Mouse (Mus musculus): Measurements from ENCODE around the gene Cltrn. TPM values are rescaled to one million over a fixed set of nuclear protein-coding genes. Genes with fewer than 3 reads are reported as not detected.

Cltrn gene
- polyA plus RNA-seq (2014; fragmentation: Nextera tagmentation; extraction: Ambion mirVana), result 0.27 and 0.92 TPM in 2 replicates

- H3K4me2 ChIP-seq (replicated peaks), result no peak within 1 kb of the TSS
- ATAC-seq (ENCODE audit: low FRiP score) (no peak), DNase-seq (ENCODE audit: low spot score) (no peak)
- no peak within 1 kb of the TSS for H3K27ac ChIP-seq
- H3K4me3 ChIP-seq (replicated peaks; ENCODE audit: low read length), result no peak within 1 kb of the TSS
- H3K9me3 ChIP-seq (ENCODE audit: control insufficient read depth, low read length), result no peaks in the 10 kb centered on the region
- 87% methylated on average over 4 of the region's 4 CpGs for WGBS
- H3K36me3 ChIP-seq (replicated peaks; ENCODE audit: control insufficient read depth, insufficient read depth), result no peaks in the 10 kb centered on the region
- H3K4me1 ChIP-seq (replicated peaks; ENCODE audit: control insufficient read depth, insufficient read depth, low read length), result no peaks in the 10 kb centered on the region
- peaks cover 12% of the 10 kb centered on the region; the same call in 1 of the 2 replicates for H3K27me3 ChIP-seq (ENCODE audit: control insufficient read depth, insufficient read depth, low read length)
- no peak within 1 kb of the TSS for H3K9ac ChIP-seq
These were observed at the start of gene Cltrn for GRCm38 (mm10) chrX:164088582-164088981. Gene Cltrn (plus strand): TSS chrX:164088830.

GRCm38 (mm10) chrX:164038882-164039281, 49.7 kb upstream of the Cltrn start:
- ATAC-seq (ENCODE audit: low FRiP score), result peak; percentile 68; the same call in 1 of the 2 replicates

GRCm38 (mm10) chrX:164042069-164042468, 46.6 kb upstream of the Cltrn start:
- ATAC-seq (ENCODE audit: low FRiP score), result no peak
- DNase-seq (ENCODE audit: low spot score), result no peak
- Histone ChIP-seq H3K4me1 (replicated peaks; ENCODE audit: control insufficient read depth, insufficient read depth, low read length) (no peaks in the 10 kb centered on the region), H3K36me3 (replicated peaks; ENCODE audit: control insufficient read depth, insufficient read depth) (no peaks in the 10 kb centered on the region), H3K27me3 (ENCODE audit: control insufficient read depth, insufficient read depth, low read length) (no peaks in the 10 kb centered on the region), H3K9ac (no peak overlapping the region), H3K4me2 (replicated peaks) (no peak overlapping the region), H3K9me3 (ENCODE audit: control insufficient read depth, low read length) (no peaks in the 10 kb centered on the region), H3K27ac (no peak overlapping the region), H3K4me3 (replicated peaks; ENCODE audit: low read length) (no peak overlapping the region)
- 71% methylated on average over 13 of the region's 13 CpGs for WGBS

More at GRCm38 (mm10) chrX:164038882-164039281, 49.7 kb upstream of the Cltrn start:
- H3K27ac ChIP-seq, result no peak overlapping the region
- H3K9me3 ChIP-seq (ENCODE audit: control insufficient read depth, low read length), result no peaks in the 10 kb centered on the region
- H3K36me3 ChIP-seq (replicated peaks; ENCODE audit: control insufficient read depth, insufficient read depth), result no peaks in the 10 kb centered on the region
- no peak overlapping the region for H3K4me3 ChIP-seq (replicated peaks; ENCODE audit: low read length)
- peak; percentile 33 for DNase-seq (ENCODE audit: low spot score)
- H3K9ac ChIP-seq, result no peak overlapping the region
- H3K4me1 ChIP-seq (replicated peaks; ENCODE audit: control insufficient read depth, insufficient read depth, low read length), result no peaks in the 10 kb centered on the region
- 46% methylated on average over 2 of the region's 2 CpGs for WGBS
- H3K27me3 ChIP-seq (ENCODE audit: control insufficient read depth, insufficient read depth, low read length), result no peaks in the 10 kb centered on the region
- no peak overlapping the region for H3K4me2 ChIP-seq (replicated peaks)

- H3K4me1 ChIP-seq (replicated peaks; ENCODE audit: control insufficient read depth, insufficient read depth, low read length), result no peaks in the 10 kb centered on the region
- 81% methylated on average over 2 of the region's 2 CpGs for WGBS
- no peak for ATAC-seq (ENCODE audit: low FRiP score)
These were observed 41.9 kb upstream of the Cltrn start for GRCm38 (mm10) chrX:164046736-164047135.

GRCm38 (mm10) chrX:164055726-164056125, 32.9 kb upstream of the Cltrn start:
- Histone ChIP-seq H3K4me2 (replicated peaks) (no peak overlapping the region), H3K4me3 (replicated peaks; ENCODE audit: low read length) (no peak overlapping the region), H3K9ac (no peak overlapping the region), H3K27ac (no peak overlapping the region), H3K9me3 (ENCODE audit: control insufficient read depth, low read length) (no peaks in the 10 kb centered on the region), H3K4me1 (replicated peaks; ENCODE audit: control insufficient read depth, insufficient read depth, low read length) (no peaks in the 10 kb centered on the region), H3K27me3 (ENCODE audit: control insufficient read depth, insufficient read depth, low read length) (no peaks in the 10 kb centered on the region), H3K36me3 (replicated peaks; ENCODE audit: control insufficient read depth, insufficient read depth) (no peaks in the 10 kb centered on the region)
- 93% methylated on average over 4 of the region's 4 CpGs for WGBS
- DNase-seq (ENCODE audit: low spot score) (no peak), ATAC-seq (ENCODE audit: low FRiP score) (no peak)

More at GRCm38 (mm10) chrX:164046736-164047135, 41.9 kb upstream of the Cltrn start:
- Histone ChIP-seq H3K27ac (no peak overlapping the region), H3K36me3 (replicated peaks; ENCODE audit: control insufficient read depth, insufficient read depth) (no peaks in the 10 kb centered on the region), H3K4me3 (replicated peaks; ENCODE audit: low read length) (no peak overlapping the region), H3K9me3 (ENCODE audit: control insufficient read depth, low read length) (no peaks in the 10 kb centered on the region), H3K9ac (no peak overlapping the region), H3K27me3 (ENCODE audit: control insufficient read depth, insufficient read depth, low read length) (no peaks in the 10 kb centered on the region; the same call in 1 of the 2 replicates), H3K4me2 (replicated peaks) (no peak overlapping the region)
- no peak for DNase-seq (ENCODE audit: low spot score)

GRCm38 (mm10) chrX:164058523-164058922, 30.1 kb upstream of the Cltrn start:
- Histone ChIP-seq H3K4me2 (replicated peaks) (no peak overlapping the region), H3K27me3 (ENCODE audit: control insufficient read depth, insufficient read depth, low read length) (no peaks in the 10 kb centered on the region), H3K4me3 (replicated peaks; ENCODE audit: low read length) (no peak overlapping the region), H3K9me3 (ENCODE audit: control insufficient read depth, low read length) (no peaks in the 10 kb centered on the region), H3K27ac (no peak overlapping the region), H3K4me1 (replicated peaks; ENCODE audit: control insufficient read depth, insufficient read depth, low read length) (no peaks in the 10 kb centered on the region), H3K36me3 (replicated peaks; ENCODE audit: control insufficient read depth, insufficient read depth) (no peaks in the 10 kb centered on the region), H3K9ac (no peak overlapping the region)
- 86% methylated on average over 3 of the region's 3 CpGs for WGBS
- no peak for ATAC-seq (ENCODE audit: low FRiP score)
- DNase-seq (ENCODE audit: low spot score), result no peak

GRCm38 (mm10) chrX:164059070-164059469, 29.6 kb upstream of the Cltrn start:
- Histone ChIP-seq H3K9me3 (ENCODE audit: control insufficient read depth, low read length) (no peaks in the 10 kb centered on the region), H3K9ac (no peak overlapping the region), H3K4me2 (replicated peaks) (no peak overlapping the region), H3K36me3 (replicated peaks; ENCODE audit: control insufficient read depth, insufficient read depth) (no peaks in the 10 kb centered on the region), H3K27ac (no peak overlapping the region), H3K27me3 (ENCODE audit: control insufficient read depth, insufficient read depth, low read length) (no peaks in the 10 kb centered on the region), H3K4me3 (replicated peaks; ENCODE audit: low read length) (no peak overlapping the region), H3K4me1 (replicated peaks; ENCODE audit: control insufficient read depth, insufficient read depth, low read length) (no peaks in the 10 kb centered on the region)
- no peak for DNase-seq (ENCODE audit: low spot score)
- 69% methylated on average over 4 of the region's 4 CpGs for WGBS
- ATAC-seq (ENCODE audit: low FRiP score), result no peak

- ATAC-seq (ENCODE audit: low FRiP score), result peak; percentile 71; the same call in 1 of the 2 replicates
- H3K4me3 ChIP-seq (replicated peaks; ENCODE audit: low read length), result no peak overlapping the region
- H3K27ac ChIP-seq, result no peak overlapping the region
- H3K4me1 ChIP-seq (replicated peaks; ENCODE audit: control insufficient read depth, insufficient read depth, low read length), result no peaks in the 10 kb centered on the region
- no peak overlapping the region for H3K9ac ChIP-seq
- no peaks in the 10 kb centered on the region; the same call in 1 of the 2 replicates for H3K27me3 ChIP-seq (ENCODE audit: control insufficient read depth, insufficient read depth, low read length)
- WGBS, result 11% methylated on average over 2 of the region's 2 CpGs
- no peaks in the 10 kb centered on the region; the same call in 1 of the 2 replicates for H3K36me3 ChIP-seq (replicated peaks; ENCODE audit: control insufficient read depth, insufficient read depth)
- DNase-seq (ENCODE audit: low spot score), result peak; percentile 81
- no peaks in the 10 kb centered on the region for H3K9me3 ChIP-seq (ENCODE audit: control insufficient read depth, low read length)
- H3K4me2 ChIP-seq (replicated peaks), result no peak overlapping the region
These were observed 22.4 kb upstream of the Cltrn start for GRCm38 (mm10) chrX:164066185-164066584.

GRCm38 (mm10) chrX:164068968-164069367, 19.7 kb upstream of the Cltrn start:
- DNase-seq (ENCODE audit: low spot score) (no peak), ATAC-seq (ENCODE audit: low FRiP score) (no peak)
- Histone ChIP-seq H3K9me3 (ENCODE audit: control insufficient read depth, low read length) (no peaks in the 10 kb centered on the region), H3K9ac (no peak overlapping the region), H3K27me3 (ENCODE audit: control insufficient read depth, insufficient read depth, low read length) (no peaks in the 10 kb centered on the region; the same call in 1 of the 2 replicates), H3K4me3 (replicated peaks; ENCODE audit: low read length) (no peak overlapping the region), H3K4me1 (replicated peaks; ENCODE audit: control insufficient read depth, insufficient read depth, low read length) (no peaks in the 10 kb centered on the region), H3K4me2 (replicated peaks) (no peak overlapping the region), H3K27ac (no peak overlapping the region), H3K36me3 (replicated peaks; ENCODE audit: control insufficient read depth, insufficient read depth) (peaks cover 7% of the 10 kb centered on the region; the same call in 1 of the 2 replicates)
- WGBS, result 94% methylated on average over 4 of the region's 4 CpGs
